18 mouse cellular contexts compared by ENCODE assay signal in the genomic region with DNA sequence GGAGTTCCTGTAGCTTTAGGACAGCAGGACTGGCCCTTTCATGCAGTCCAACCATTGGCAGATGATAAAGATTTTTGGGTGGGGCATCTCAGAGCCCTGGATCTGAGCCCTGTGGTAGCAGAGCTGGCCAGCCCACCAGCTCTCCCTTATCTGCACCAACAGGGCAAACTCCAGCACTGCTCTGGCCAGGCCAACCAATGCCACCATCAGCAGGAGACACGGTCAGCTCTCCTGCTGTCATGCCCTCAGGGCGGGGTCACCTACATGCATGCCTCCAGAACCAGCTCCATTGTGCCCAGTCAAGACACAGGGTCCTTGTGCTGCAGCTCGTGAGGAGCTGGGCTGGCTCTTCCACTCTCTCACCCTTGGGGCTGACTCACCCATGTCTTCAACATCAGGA.
"Had no signal": no experiment of that assay in that cellular context is flagged by ENCODE, and none has a peak within 500 bp of the region (broad histone marks: within the 10 kb centered on the region; RNA-seq: fewer than 3 reads in every experiment).

No protein-coding gene starts in this region.

- H3K9me3 ChIP-seq: liver, embryonic 15.5 days; lung, embryonic 15.5 days; midbrain, embryonic 13.5 days; midbrain, embryonic 15.5 days; neural tube, embryonic 12.5 days; stomach, embryonic 15.5 days had no signal

- H3K27ac ChIP-seq: liver, embryonic 15.5 days; lung, embryonic 15.5 days; macrophage; midbrain, embryonic 13.5 days; midbrain, embryonic 15.5 days; neural tube, embryonic 12.5 days; stomach, embryonic 15.5 days; stomach, postnatal 0 days had no signal

- DNase-seq: liver, postnatal 0 days; lung, adult 2 months; lung, postnatal 14 days; lung, postnatal 36 days; right cerebral cortex, postnatal 14 days; thymus, adult 2 months; thymus, postnatal 25 days; thymus, postnatal 4 days had no signal

- H3K9ac ChIP-seq: liver, embryonic 15.5 days; liver, postnatal 0 days; lung, embryonic 15.5 days; midbrain, embryonic 13.5 days; midbrain, embryonic 15.5 days; neural tube, embryonic 12.5 days; stomach, embryonic 15.5 days had no signal

- ATAC-seq: liver, postnatal 0 days; lung, postnatal 0 days; midbrain, embryonic 13.5 days; midbrain, embryonic 15.5 days had no signal

- H3K27me3 ChIP-seq: lung, embryonic 15.5 days; midbrain, embryonic 15.5 days had no signal

- H3K36me3 ChIP-seq: liver, embryonic 15.5 days; lung, embryonic 15.5 days; midbrain, embryonic 13.5 days; midbrain, embryonic 15.5 days; neural tube, embryonic 12.5 days; stomach, embryonic 15.5 days had no signal

- H3K4me3 ChIP-seq: liver, embryonic 15.5 days; lung, embryonic 15.5 days; midbrain, embryonic 13.5 days; midbrain, embryonic 15.5 days; neural tube, embryonic 12.5 days; stomach, embryonic 15.5 days had no signal

- H3K4me2 ChIP-seq: liver, embryonic 15.5 days; lung, embryonic 15.5 days; midbrain, embryonic 11.5 days; midbrain, embryonic 13.5 days; midbrain, embryonic 15.5 days; neural tube, embryonic 12.5 days; stomach, embryonic 15.5 days had no signal
